Mouse (Mus musculus) G1E (cell line): Measurements from ENCODE around the gene Gm38119.

ENCODE experiments used
- CTCF ChIP-seq: IDR thresholded peaks from 2 replicates; pipeline ENCODE4 v1.5.1; 2012; ENCODE audit warnings: low read depth, low read length, inconsistent platforms, mixed read lengths
- GATA1 ChIP-seq: IDR thresholded peaks from 2 replicates; pipeline ENCODE4 v1.6.1; 2012; ENCODE audit warnings: borderline replicate concordance, low read length, inconsistent platforms, mixed read lengths

- TF ChIP-seq CTCF = no peak
- no peak for TF ChIP-seq GATA1
Measured at GRCm38 (mm10) chr3:92708974-92709373, 29.9 kb downstream of the Gm38119 start, which contains the start of gene Lce1e.
